ENCODE assay signal across 8 mouse cellular contexts in the genomic region with DNA sequence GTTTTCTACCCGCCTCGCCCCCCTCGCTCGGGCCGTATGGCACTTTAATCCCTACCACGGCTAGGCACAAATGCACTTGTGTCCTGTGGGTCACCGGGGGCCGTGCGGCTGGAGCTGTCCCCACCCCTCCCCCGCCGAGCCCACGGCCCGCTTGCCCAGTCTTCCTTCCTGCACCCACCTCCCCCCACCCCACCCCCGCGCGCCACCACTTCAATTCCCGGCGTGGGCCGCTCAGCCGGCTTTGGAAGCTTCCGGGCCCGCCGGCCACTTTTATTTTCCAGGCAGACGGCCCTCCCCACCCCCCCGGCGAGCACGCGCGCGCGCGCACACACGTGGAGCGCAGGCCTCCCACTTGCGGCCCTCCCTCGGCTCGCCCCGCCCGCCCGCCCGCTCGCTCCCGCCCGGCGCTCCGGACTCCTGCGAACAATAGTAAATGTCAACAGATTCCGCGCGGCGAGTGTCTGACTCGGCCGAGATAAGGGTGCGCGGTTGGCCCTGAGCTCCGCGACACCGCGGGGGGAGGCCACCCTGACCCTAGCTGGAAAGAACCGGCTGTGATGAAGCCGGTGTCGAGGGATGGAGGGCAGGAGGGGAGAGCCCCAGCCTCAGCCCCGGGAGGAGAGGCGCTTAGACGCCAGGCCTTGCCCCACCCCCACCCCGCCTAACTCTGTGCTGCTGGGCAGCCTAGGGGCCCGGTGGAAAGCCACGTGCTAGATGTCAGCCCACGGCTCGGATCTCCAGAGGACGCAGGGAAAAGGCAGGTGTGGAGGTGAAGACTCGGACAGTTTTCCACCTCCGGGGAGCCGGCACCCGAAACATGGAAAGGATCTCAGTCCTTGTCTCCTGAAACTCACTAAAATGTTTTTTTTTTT.
DNase-seq lines count a peak whose midpoint lies in the region; ATAC-seq and TF ChIP-seq lines count a peak whose summit lies in the region.

No protein-coding gene starts in this region.

- H3K4me1 ChIP-seq in embryonic facial prominence, embryonic 11.5 days (ENCODE audit: control insufficient read depth, insufficient read depth, low read length), result no peaks in the 10 kb centered on the region; the same call in 1 of the 2 replicates
- peaks cover 45% of the 10 kb centered on the region for H3K4me1 ChIP-seq in heart, embryonic 10.5 days

- WGBS in embryonic facial prominence, embryonic 11.5 days, result 5% methylated on average over 46 of the region's 75 CpGs
- 3% methylated on average over 60 of the region's 75 CpGs for WGBS in heart, embryonic 10.5 days

- H3K36me3 ChIP-seq in C2C12 (ENCODE audit: control insufficient read depth, insufficient read depth), result no peaks in the 10 kb centered on the region
- H3K36me3 ChIP-seq in embryonic facial prominence, embryonic 11.5 days (replicated peaks; ENCODE audit: control insufficient read depth, insufficient read depth, low read depth, low read length), result no peaks in the 10 kb centered on the region
- H3K36me3 ChIP-seq in heart, embryonic 10.5 days, result no peaks in the 10 kb centered on the region

- peak; percentile 78 for ATAC-seq in embryonic facial prominence, embryonic 11.5 days (replicated peaks; ENCODE audit: insufficient number of reproducible peaks, low FRiP score, low TSS enrichment, low read depth)

- TF ChIP-seq CTCF in C2C12 (IDR thresholded peaks at IDR 0.05; ENCODE audit: control insufficient read depth, insufficient read depth, insufficient read length), result no peak

- no peaks in the 10 kb centered on the region for H3K9me3 ChIP-seq in embryonic facial prominence, embryonic 11.5 days (replicated peaks; ENCODE audit: control insufficient read depth, low read length)
- no peaks in the 10 kb centered on the region for H3K9me3 ChIP-seq in heart, embryonic 10.5 days

- peak overlapping the region; percentile 75 for H3K27ac ChIP-seq in embryonic facial prominence, embryonic 11.5 days (replicated peaks; ENCODE audit: low read depth, low read length)
- peak overlapping the region; percentile 91 for H3K27ac ChIP-seq in heart, embryonic 10.5 days

- H3ac ChIP-seq in C2C12 (ENCODE audit: control insufficient read depth, insufficient read length, low read depth), result peak overlapping the region; percentile 87

- no peaks in the 10 kb centered on the region for H3K79me3 ChIP-seq in C2C12 (ENCODE audit: low read depth)

- peak; percentile 49 to 63 for DNase-seq in adrenal gland, adult 18-20 months (ENCODE audit: low spot score in 2 of 2)
- peak; percentile 73 for DNase-seq in embryonic facial prominence, embryonic 11.5 days (ENCODE audit: low spot score)
- peak; percentile 93 for DNase-seq in heart, embryonic 10.5 days (ENCODE audit: low spot score)
- peak; percentile 48 for DNase-seq in kidney, adult 9 months
- DNase-seq in lung, postnatal 10 days, result peak; percentile 73
- peak; percentile 75 for DNase-seq in ovary, postnatal 36 days (ENCODE audit: low spot score)
- DNase-seq in urinary bladder, postnatal 36 days (ENCODE audit: low spot score in 2 of 2), result peak; percentile 35 to 45

- H3K4me2 ChIP-seq in embryonic facial prominence, embryonic 11.5 days (ENCODE audit: low read depth, low read length), result peak overlapping the region; percentile 62

- H3K79me2 ChIP-seq in C2C12 (ENCODE audit: control insufficient read depth, insufficient read depth), result no peaks in the 10 kb centered on the region

- H3K9ac ChIP-seq in embryonic facial prominence, embryonic 11.5 days (replicated peaks; ENCODE audit: low read length), result peak overlapping the region; percentile 61

- no peaks in the 10 kb centered on the region for H3K27me3 ChIP-seq in C2C12 (ENCODE audit: control insufficient read depth, insufficient read depth, insufficient read length)
- H3K27me3 ChIP-seq in embryonic facial prominence, embryonic 11.5 days (ENCODE audit: control insufficient read depth, insufficient read depth, low read length), result peaks cover 28% of the 10 kb centered on the region
- peaks cover 79% of the 10 kb centered on the region for H3K27me3 ChIP-seq in heart, embryonic 10.5 days (ENCODE audit: insufficient read depth, poor library complexity, severe bottlenecking)

- peak overlapping the region; percentile 14 for H3K4me3 ChIP-seq in C2C12 (ENCODE audit: insufficient read depth, poor library complexity, severe bottlenecking)
- H3K4me3 ChIP-seq in embryonic facial prominence, embryonic 11.5 days (ENCODE audit: low read depth, low read length), result peak overlapping the region; percentile 35
- peak overlapping the region; percentile 57 for H3K4me3 ChIP-seq in heart, embryonic 10.5 days

TF ChIP-seq in C2C12, 6 proteins besides CTCF, POLR2A, EP300 and RAD21:
- TF ChIP-seq MYOD1 (IDR thresholded peaks at IDR 0.05; ENCODE audit: control insufficient read depth, insufficient read length, low read depth), result no peak
- no peak for TF ChIP-seq USF1 (IDR thresholded peaks at IDR 0.05; ENCODE audit: low read depth)
- TF ChIP-seq FOSL1 (IDR thresholded peaks at IDR 0.05; ENCODE audit: insufficient read depth, low read length, poor library complexity, severe bottlenecking), result no peak
- TF ChIP-seq MAX (IDR thresholded peaks at IDR 0.05), result no peak
- no peak for TF ChIP-seq CEBPB (IDR thresholded peaks at IDR 0.05; ENCODE audit: low read depth)
- no peak for TF ChIP-seq MYOG (IDR thresholded peaks at IDR 0.05; ENCODE audit: control insufficient read depth, extremely low read depth, insufficient read length)

Comparison
In these comparisons a context has a peak if more than half of its experiments do, and no peak if none do; other contexts are left out.
1. Peak in every context shown above with its lines: DNase-seq, ATAC-seq, H3K4me3 ChIP-seq and H3K27ac ChIP-seq.
2. DNase-seq: peak in every context shown above with its lines; median percentile 93 in heart, embryonic 10.5 days; 75 in ovary, postnatal 36 days; 73 in embryonic facial prominence, embryonic 11.5 days; 73 in lung, postnatal 10 days; 56 in adrenal gland, adult 18-20 months; 48 in kidney, adult 9 months; 40 in urinary bladder, postnatal 36 days.